Mouse (Mus musculus) macrophage (primary cell): Measurements from ENCODE around the gene Cgref1. TPM values are rescaled to one million over a fixed set of nuclear protein-coding genes. Genes with fewer than 3 reads are reported as not detected.

Source experiments
- H3K27ac ChIP-seq: fragments of 350-480 bp; formaldehyde crosslinking; 2 replicates; pipeline ENCODE4 v1.9.0; 2021
- H3K36me3 ChIP-seq: fragments of 350-480 bp; formaldehyde crosslinking; 2 replicates; pipeline ENCODE4 v1.9.0; 2021; ENCODE audit errors: inconsistent target
- H3K4me3 ChIP-seq: fragments of 350-480 bp; formaldehyde crosslinking; 2 replicates; pipeline ENCODE4 v1.9.0; 2021; ENCODE audit errors: inconsistent target
- H3K79me2 ChIP-seq: fragments of 350-480 bp; formaldehyde crosslinking; 2 replicates; pipeline ENCODE4 v1.9.0; 2021; ENCODE audit errors: inconsistent target
- WGBS: methylation state at CpG from one replicate; pipeline ENCODE4 v1.1.7; 2026; ENCODE audit warnings: inconsistent platforms; ENCODE audit not compliant: missing documents; 5-methylcytosine and 5-hydroxymethylcytosine counted together
- polyA plus RNA-seq: library from polyadenylated mRNA; stranded (reverse); fragments of 250-400 nt; gene quantifications from 3 replicates; pipeline ENCODE4 v1.2.4, GENCODE M21; 2018; ENCODE audit warnings: inconsistent platforms

Cgref1 gene
- polyA plus RNA-seq, 1 experiment from 2014 or later = not detected

GRCm38 (mm10) chr5:30917891-30918670 lies 27.3 kb downstream of the Cgref1 start:
- 93% methylated on average over 31 of the region's 31 CpGs for WGBS
- Histone ChIP-seq H3K79me2 (peaks cover 44% of the 10 kb centered on the region), H3K4me3 (no peak overlapping the region), H3K27ac (no peak overlapping the region), H3K36me3 (peaks cover 26% of the 10 kb centered on the region; the same call in 1 of the 2 replicates)

- H3K27ac ChIP-seq = peak overlapping the region; percentile 88
- WGBS = 94% methylated on average over 11 of the region's 11 CpGs
These were observed 28.0 kb downstream of the Cgref1 start for GRCm38 (mm10) chr5:30917348-30917747.

GRCm38 (mm10) chr5:30916841-30917240 lies 28.6 kb downstream of the Cgref1 start:
- Histone ChIP-seq H3K79me2 (peaks cover 44% of the 10 kb centered on the region), H3K27ac (peak overlapping the region; percentile 88)
- whole genome bisulfite sequencing = 93% methylated on average over 9 of the region's 9 CpGs

More at GRCm38 (mm10) chr5:30917348-30917747, 28.0 kb downstream of the Cgref1 start:
- H3K79me2 ChIP-seq = peaks cover 44% of the 10 kb centered on the region
- no peak overlapping the region for H3K4me3 ChIP-seq
- H3K36me3 ChIP-seq = peaks cover 26% of the 10 kb centered on the region; the same call in 1 of the 2 replicates

GRCm38 (mm10) chr5:30915974-30916433 lies 29.4 kb downstream of the Cgref1 start:
- WGBS = 0% methylated on average over 7 of the region's 7 CpGs
- Histone ChIP-seq H3K27ac (peak overlapping the region; percentile 88), H3K4me3 (peak overlapping the region; percentile 83; the same call in 1 of the 2 replicates), H3K36me3 (peaks cover 26% of the 10 kb centered on the region; the same call in 1 of the 2 replicates), H3K79me2 (peaks cover 44% of the 10 kb centered on the region)

More at GRCm38 (mm10) chr5:30916841-30917240, 28.6 kb downstream of the Cgref1 start:
- Histone ChIP-seq H3K36me3 (peaks cover 26% of the 10 kb centered on the region; the same call in 1 of the 2 replicates), H3K4me3 (no peak overlapping the region)

- Histone ChIP-seq H3K36me3 (peaks cover 24% of the 10 kb centered on the region; the same call in 1 of the 2 replicates), H3K4me3 (peak overlapping the region; percentile 83), H3K27ac (peak overlapping the region; percentile 88), H3K79me2 (peaks cover 44% of the 10 kb centered on the region)
- 11% methylated on average over 9 of the region's 9 CpGs for WGBS
These were observed 29.9 kb downstream of the Cgref1 start for GRCm38 (mm10) chr5:30915456-30915855.

- Histone ChIP-seq H3K36me3 (peaks cover 18% of the 10 kb centered on the region; the same call in 1 of the 2 replicates), H3K27ac (peak overlapping the region; percentile 88)
- WGBS = 14% methylated on average over 6 of the region's 6 CpGs
These were observed 30.5 kb downstream of the Cgref1 start for GRCm38 (mm10) chr5:30914849-30915248.

GRCm38 (mm10) chr5:30914101-30914635 lies 31.2 kb downstream of the Cgref1 start:
- peak overlapping the region; percentile 88 for H3K27ac ChIP-seq
- peak overlapping the region; percentile 83 for H3K4me3 ChIP-seq
- H3K36me3 ChIP-seq = peaks cover 13% of the 10 kb centered on the region; the same call in 1 of the 2 replicates
- peaks cover 43% of the 10 kb centered on the region for H3K79me2 ChIP-seq
- WGBS = 17% methylated on average over 7 of the region's 7 CpGs

More at GRCm38 (mm10) chr5:30914849-30915248, 30.5 kb downstream of the Cgref1 start:
- Histone ChIP-seq H3K4me3 (peak overlapping the region; percentile 83), H3K79me2 (peaks cover 44% of the 10 kb centered on the region)

GRCm38 (mm10) chr5:30913060-30913841 lies 32.1 kb downstream of the Cgref1 start, which contains the start of gene Emilin1:
Gene Emilin1 (plus strand): TSS chr5:30913402.
- WGBS = 4% methylated on average over 13 of the region's 13 CpGs
- Histone ChIP-seq H3K4me3 (peak within 1 kb of the TSS; percentile 83), H3K27ac (peak within 1 kb of the TSS; percentile 88), H3K36me3 (peaks cover 6% of the 10 kb centered on the region; the same call in 1 of the 2 replicates), H3K79me2 (peaks cover 34% of the 10 kb centered on the region)

GRCm38 (mm10) chr5:30912156-30912555 lies 33.2 kb downstream of the Cgref1 start:
- no peaks in the 10 kb centered on the region; the same call in 1 of the 2 replicates for H3K36me3 ChIP-seq
- H3K4me3 ChIP-seq = no peak overlapping the region
- H3K79me2 ChIP-seq = peaks cover 26% of the 10 kb centered on the region
- peak overlapping the region; percentile 88 for H3K27ac ChIP-seq
- WGBS = 73% methylated on average over 5 of the region's 5 CpGs

GRCm38 (mm10) chr5:30910481-30910880 lies 34.9 kb downstream of the Cgref1 start:
- 0 out of 2 replicates have a peak, but pooled peaks cover 3% of the 10 kb centered on the region for H3K36me3 ChIP-seq
- H3K27ac ChIP-seq = no peak overlapping the region
- peaks cover 41% of the 10 kb centered on the region for H3K79me2 ChIP-seq
- no peak overlapping the region for H3K4me3 ChIP-seq

GRCm38 (mm10) chr5:30909863-30910262 lies 35.5 kb downstream of the Cgref1 start:
- Histone ChIP-seq H3K79me2 (peaks cover 43% of the 10 kb centered on the region), H3K27ac (no peak overlapping the region), H3K36me3 (peaks cover 3% of the 10 kb centered on the region; the same call in 1 of the 2 replicates), H3K4me3 (no peak overlapping the region)
- WGBS = 98% methylated on average over 7 of the region's 7 CpGs

GRCm38 (mm10) chr5:30909300-30909659 lies 36.1 kb downstream of the Cgref1 start:
- H3K27ac ChIP-seq = no peak overlapping the region
- WGBS = 72% methylated on average over 7 of the region's 7 CpGs
- no peak overlapping the region for H3K4me3 ChIP-seq
- peaks cover 43% of the 10 kb centered on the region for H3K79me2 ChIP-seq
- H3K36me3 ChIP-seq = peaks cover 3% of the 10 kb centered on the region; the same call in 1 of the 2 replicates

- Histone ChIP-seq H3K79me2 (peaks cover 43% of the 10 kb centered on the region), H3K4me3 (peak overlapping the region; percentile 31; the same call in 1 of the 2 replicates), H3K27ac (no peak overlapping the region), H3K36me3 (peaks cover 8% of the 10 kb centered on the region; the same call in 1 of the 2 replicates)
- WGBS = 69% methylated on average over 13 of the region's 13 CpGs
These were observed 36.7 kb downstream of the Cgref1 start for GRCm38 (mm10) chr5:30908426-30909299.
